Mouse (Mus musculus) lung, embryonic 16.5 days (tissue): ENCODE results near the gene Cers1. TPM values are rescaled to one million over a fixed set of nuclear protein-coding genes. Genes with fewer than 3 reads are reported as not detected.

Source experiments
- ATAC-seq: fragments of 200-750 bp; cut with Nextera tagmentation; 2 replicates; pipeline ENCODE4 v1.8.0; 2017; ENCODE audit warnings: low read depth, mild to moderate bottlenecking, moderate library complexity
- H3K27ac ChIP-seq: fragments of 300-500 bp; sonication (generic); 2 replicates; pipeline ENCODE4 v1.5.1; 2014; ENCODE audit warnings: mild to moderate bottlenecking, control low read depth, low read length
- H3K27me3 ChIP-seq: fragments of 300-500 bp; sonication (generic); 2 replicates; pipeline ENCODE4 v1.6.1; 2014; ENCODE audit warnings: low read depth, low read length, mixed read lengths; ENCODE audit not compliant: control insufficient read depth, insufficient read depth
- H3K36me3 ChIP-seq: fragments of 300-500 bp; sonication (generic); 2 replicates; pipeline ENCODE4 v1.6.1; 2014; ENCODE audit warnings: low read length; ENCODE audit not compliant: control insufficient read depth, insufficient read depth
- H3K4me1 ChIP-seq: fragments of 300-500 bp; sonication (generic); replicated peaks from 2 replicates; pipeline ENCODE4 v1.6.1; 2014; ENCODE audit warnings: low read length, mixed read lengths; ENCODE audit not compliant: control insufficient read depth, insufficient read depth
- H3K4me2 ChIP-seq: fragments of 300-500 bp; sonication (generic); 2 replicates; pipeline ENCODE4 v1.6.1; 2014; ENCODE audit warnings: low read depth, low read length, control low read depth
- H3K4me3 ChIP-seq: fragments of 300-500 bp; sonication (generic); 2 replicates; pipeline ENCODE4 v1.5.1; 2014; ENCODE audit warnings: mild to moderate bottlenecking, low read length, control low read depth
- H3K9ac ChIP-seq: fragments of 300-500 bp; sonication (generic); 2 replicates; pipeline ENCODE4 v1.6.1; 2014; ENCODE audit warnings: low read length, control low read depth
- H3K9me3 ChIP-seq: fragments of 300-500 bp; sonication (generic); 2 replicates; pipeline ENCODE4 v1.6.1; 2016; ENCODE audit warnings: low read length; ENCODE audit not compliant: control insufficient read depth
- WGBS: fragments of 180-500 bp; shearing (Covaris S2); extraction: QIAGEN DNeasy Blood & Tissue Kit; methylation state at CpG from one replicate; pipeline ENCODE4 v1.1.7; 2014; 5-methylcytosine and 5-hydroxymethylcytosine counted together
- polyA plus RNA-seq: library from polyadenylated mRNA; unstranded; fragments of >200 nt; fragmentation: Nextera tagmentation; extraction: Ambion mirVana; gene quantifications from 2 replicates; pipeline ENCODE4 v1.2.1, GENCODE M21; 2015

Cers1 gene
- 2.4 and 3.0 TPM in 2 replicates for polyA plus RNA-seq

- 1% methylated on average over 65 of the region's 66 CpGs for WGBS
- H3K4me3 ChIP-seq: peak within 1 kb of the TSS; percentile 60
- H3K9ac ChIP-seq: peak within 1 kb of the TSS; percentile 60
- H3K36me3 ChIP-seq: peaks cover 12% of the 10 kb centered on the region
- peaks cover 23% of the 10 kb centered on the region for H3K4me1 ChIP-seq
- no peaks in the 10 kb centered on the region for H3K27me3 ChIP-seq
- H3K9me3 ChIP-seq: no peaks in the 10 kb centered on the region
- peak; percentile 81 for ATAC-seq
- peak within 1 kb of the TSS; percentile 85 for H3K4me2 ChIP-seq
- no peak within 1 kb of the TSS for H3K27ac ChIP-seq
These were observed at the start of gene Cers1 for GRCm38 (mm10) chr8:70315624-70316510. Gene Cers1, plus strand, starts transcription at chr8:70315775.

- Histone ChIP-seq H3K4me3 (no peak overlapping the region), H3K27me3 (no peaks in the 10 kb centered on the region), H3K4me2 (no peak overlapping the region), H3K36me3 (peaks cover 25% of the 10 kb centered on the region), H3K9ac (no peak overlapping the region), H3K9me3 (no peaks in the 10 kb centered on the region), H3K27ac (no peak overlapping the region), H3K4me1 (peaks cover 5% of the 10 kb centered on the region)
- 77% methylated on average over 3 of the region's 3 CpGs for WGBS
- ATAC-seq: no peak
These were observed 47.9 kb upstream of the Cers1 start for GRCm38 (mm10) chr8:70267674-70268073.

DNA sequence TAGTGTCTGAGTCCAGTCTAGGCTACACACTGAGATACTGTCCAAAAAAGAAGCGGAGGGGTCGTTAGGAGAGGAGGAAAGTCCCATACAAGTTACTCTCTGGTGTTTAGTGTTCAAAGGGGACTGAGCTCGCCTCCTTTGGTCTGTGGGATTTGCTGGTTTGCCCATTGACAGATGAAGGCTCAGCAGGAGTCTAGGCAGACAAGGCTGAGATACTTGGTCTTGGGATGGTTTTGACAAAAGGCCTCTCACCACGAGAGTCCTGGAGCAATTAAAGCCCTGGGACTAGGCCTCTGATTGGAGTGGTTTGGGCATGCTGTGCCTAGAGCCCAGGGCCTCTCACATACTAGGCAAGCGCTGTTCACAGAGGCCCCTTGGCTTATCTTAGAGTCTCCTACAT is 47.3 kb upstream of the Cers1 start:
- Histone ChIP-seq H3K4me1 (peaks cover 8% of the 10 kb centered on the region), H3K4me2 (no peak overlapping the region), H3K9me3 (no peaks in the 10 kb centered on the region), H3K36me3 (peaks cover 19% of the 10 kb centered on the region), H3K9ac (no peak overlapping the region), H3K4me3 (no peak overlapping the region), H3K27me3 (no peaks in the 10 kb centered on the region), H3K27ac (peak overlapping the region; percentile 10; the same call in 1 of the 2 replicates)
- 54% methylated on average over 5 of the region's 5 CpGs for WGBS
- ATAC-seq: no peak

GRCm38 (mm10) chr8:70268799-70269565 is 46.6 kb upstream of the Cers1 start:
- peaks cover 12% of the 10 kb centered on the region for H3K36me3 ChIP-seq
- H3K4me3 ChIP-seq: no peak overlapping the region
- 39% methylated on average over 11 of the region's 11 CpGs for WGBS
- no peak overlapping the region for H3K9ac ChIP-seq
- no peaks in the 10 kb centered on the region for H3K9me3 ChIP-seq
- H3K4me2 ChIP-seq: no peak overlapping the region
- no peak for ATAC-seq
- no peaks in the 10 kb centered on the region for H3K27me3 ChIP-seq
- H3K27ac ChIP-seq: peak overlapping the region; percentile 62
- peaks cover 8% of the 10 kb centered on the region for H3K4me1 ChIP-seq

- H3K27ac ChIP-seq: peak overlapping the region; percentile 14; the same call in 1 of the 2 replicates
These were observed 42.6 kb upstream of the Cers1 start for GRCm38 (mm10) chr8:70272949-70273348.

DNA sequence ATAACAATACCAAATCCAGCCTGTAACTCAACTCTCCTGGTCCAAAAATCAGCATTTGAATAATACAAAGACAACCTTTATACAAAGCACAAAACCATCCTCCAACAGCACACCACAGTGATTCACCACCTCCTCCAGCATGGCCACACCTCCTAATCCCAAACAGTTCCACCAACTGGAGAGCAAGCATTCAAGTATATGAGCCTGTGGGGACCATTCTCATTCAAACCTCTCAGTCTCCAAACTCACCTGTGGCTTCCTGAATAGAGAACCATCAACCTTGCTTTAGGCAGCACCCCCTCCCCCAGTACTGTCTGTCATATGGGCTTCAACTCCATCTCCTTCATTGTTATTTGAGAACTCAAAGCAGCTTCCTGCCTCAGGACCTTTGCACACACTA is 41.2 kb upstream of the Cers1 start:
- Histone ChIP-seq H3K4me2 (no peak overlapping the region), H3K36me3 (no peaks in the 10 kb centered on the region), H3K9me3 (no peaks in the 10 kb centered on the region), H3K27ac (no peak overlapping the region), H3K27me3 (no peaks in the 10 kb centered on the region), H3K4me3 (no peak overlapping the region), H3K9ac (no peak overlapping the region), H3K4me1 (peaks cover 8% of the 10 kb centered on the region)
- ATAC-seq: no peak

More at GRCm38 (mm10) chr8:70272949-70273348, 42.6 kb upstream of the Cers1 start:
- Histone ChIP-seq H3K9ac (no peak overlapping the region), H3K4me1 (peaks cover 8% of the 10 kb centered on the region), H3K4me2 (no peak overlapping the region), H3K9me3 (no peaks in the 10 kb centered on the region), H3K4me3 (no peak overlapping the region), H3K36me3 (no peaks in the 10 kb centered on the region), H3K27me3 (no peaks in the 10 kb centered on the region)
- ATAC-seq: peak; percentile 45
- WGBS: 45% methylated on average over 3 of the region's 3 CpGs

GRCm38 (mm10) chr8:70276476-70276875 is 39.1 kb upstream of the Cers1 start:
- Histone ChIP-seq H3K27ac (peak overlapping the region; percentile 64), H3K4me3 (no peak overlapping the region), H3K36me3 (no peaks in the 10 kb centered on the region), H3K4me2 (no peak overlapping the region), H3K4me1 (peaks cover 11% of the 10 kb centered on the region), H3K9me3 (no peaks in the 10 kb centered on the region), H3K9ac (no peak overlapping the region), H3K27me3 (no peaks in the 10 kb centered on the region)
- WGBS: 62% methylated on average over 3 of the region's 3 CpGs
- ATAC-seq: peak; percentile 81

- ATAC-seq: no peak
- H3K9me3 ChIP-seq: no peaks in the 10 kb centered on the region
- H3K4me1 ChIP-seq: peaks cover 7% of the 10 kb centered on the region; the same call in 1 of the 2 replicates
- H3K27ac ChIP-seq: no peak overlapping the region
- H3K9ac ChIP-seq: peak overlapping the region; percentile 30; the same call in 1 of the 2 replicates
- H3K4me2 ChIP-seq: no peak overlapping the region
- H3K4me3 ChIP-seq: no peak overlapping the region
- 52% methylated on average over 15 of the region's 15 CpGs for WGBS
- H3K36me3 ChIP-seq: no peaks in the 10 kb centered on the region
- H3K27me3 ChIP-seq: no peaks in the 10 kb centered on the region
These were observed 37.4 kb upstream of the Cers1 start for GRCm38 (mm10) chr8:70278175-70278574.

- no peaks in the 10 kb centered on the region for H3K9me3 ChIP-seq
- no peaks in the 10 kb centered on the region for H3K36me3 ChIP-seq
- no peak overlapping the region for H3K4me2 ChIP-seq
- no peak overlapping the region for H3K9ac ChIP-seq
- no peak overlapping the region for H3K4me3 ChIP-seq
- no peak for ATAC-seq
- H3K27ac ChIP-seq: 0 out of 2 replicates have a peak overlapping the region, but pooled peaks have one; percentile 12
- no peaks in the 10 kb centered on the region for H3K27me3 ChIP-seq
- H3K4me1 ChIP-seq: peaks cover 7% of the 10 kb centered on the region; the same call in 1 of the 2 replicates
- WGBS: 67% methylated on average over 8 of the region's 8 CpGs
These were observed 36.3 kb upstream of the Cers1 start for GRCm38 (mm10) chr8:70279266-70279665.
